In the genomic region with DNA sequence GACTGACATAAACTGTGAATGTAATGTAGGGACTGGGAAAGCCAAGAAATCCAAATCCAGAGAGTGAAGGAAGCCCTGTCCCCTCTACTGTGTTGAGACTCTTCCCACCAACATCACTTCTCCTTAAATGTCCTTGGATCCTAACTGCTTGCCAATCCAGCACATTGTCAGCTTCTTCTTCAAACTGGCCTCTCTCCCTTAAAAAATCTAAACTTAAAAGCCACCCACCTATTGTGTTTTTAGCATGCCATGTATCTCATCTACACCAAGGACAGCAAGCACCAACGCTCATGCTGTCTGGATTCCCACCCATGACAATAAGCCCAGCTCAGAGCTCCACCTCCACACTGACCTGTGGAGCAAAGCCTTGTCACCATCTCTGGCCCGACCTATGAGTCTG, we compare ENCODE assay signal across 16 mouse cellular contexts.
"Had no signal": no experiment of that assay in that cellular context is flagged by ENCODE, and none has a peak within 500 bp of the region (broad histone marks: within the 10 kb centered on the region; RNA-seq: fewer than 3 reads in every experiment).

No protein-coding gene starts in this region.

- H3K36me3 ChIP-seq: liver, embryonic 12.5 days; midbrain, embryonic 12.5 days; neural tube, embryonic 12.5 days; stomach, embryonic 15.5 days had no signal

- H3K4me3 ChIP-seq: liver, embryonic 12.5 days; megakaryocyte, embryonic 14.5 days; midbrain, embryonic 12.5 days; neural tube, embryonic 12.5 days; stomach, embryonic 15.5 days had no signal

- H3K9ac ChIP-seq: liver, embryonic 12.5 days; liver, embryonic 14.5 days; lung, embryonic 14.5 days; midbrain, embryonic 12.5 days; neural tube, embryonic 12.5 days; stomach, embryonic 15.5 days had no signal

- ATAC-seq: liver, embryonic 12.5 days had no signal

- H3K4me2 ChIP-seq: liver, embryonic 12.5 days; lung, embryonic 14.5 days; midbrain, embryonic 12.5 days; neural tube, embryonic 12.5 days; stomach, embryonic 15.5 days had no signal

- H3K9me3 ChIP-seq: liver, embryonic 12.5 days; megakaryocyte, embryonic 14.5 days; midbrain, embryonic 12.5 days; neural tube, embryonic 12.5 days; stomach, embryonic 15.5 days had no signal

- DNase-seq: lung, adult 18-20 months; lung, embryonic 14.5 days; lung, postnatal 10 days; midbrain, embryonic 14.5 days; right cerebral cortex, postnatal 25 days; thymus, adult 18-20 months; thymus, postnatal 14 days; thymus, postnatal 36 days had no signal

- H3K27ac ChIP-seq: liver, embryonic 12.5 days; liver, embryonic 14.5 days; macrophage; midbrain, embryonic 12.5 days; neural tube, embryonic 12.5 days; stomach, embryonic 15.5 days; stomach, postnatal 0 days had no signal

- H3K27me3 ChIP-seq: liver, embryonic 12.5 days; megakaryocyte, embryonic 14.5 days; midbrain, embryonic 12.5 days; neural tube, embryonic 12.5 days; stomach, embryonic 15.5 days had no signal

- H3K4me1 ChIP-seq: liver, embryonic 12.5 days; megakaryocyte, embryonic 14.5 days; neural tube, embryonic 12.5 days had no signal
